Mouse (Mus musculus): Measurements from ENCODE around the gene Secisbp2.
"Not testable (repeated sequence)": the region's sequence is repeated elsewhere in the genome, so short reads cannot be mapped to it uniquely, and the experiment has no call there.

Secisbp2 gene

DNA sequence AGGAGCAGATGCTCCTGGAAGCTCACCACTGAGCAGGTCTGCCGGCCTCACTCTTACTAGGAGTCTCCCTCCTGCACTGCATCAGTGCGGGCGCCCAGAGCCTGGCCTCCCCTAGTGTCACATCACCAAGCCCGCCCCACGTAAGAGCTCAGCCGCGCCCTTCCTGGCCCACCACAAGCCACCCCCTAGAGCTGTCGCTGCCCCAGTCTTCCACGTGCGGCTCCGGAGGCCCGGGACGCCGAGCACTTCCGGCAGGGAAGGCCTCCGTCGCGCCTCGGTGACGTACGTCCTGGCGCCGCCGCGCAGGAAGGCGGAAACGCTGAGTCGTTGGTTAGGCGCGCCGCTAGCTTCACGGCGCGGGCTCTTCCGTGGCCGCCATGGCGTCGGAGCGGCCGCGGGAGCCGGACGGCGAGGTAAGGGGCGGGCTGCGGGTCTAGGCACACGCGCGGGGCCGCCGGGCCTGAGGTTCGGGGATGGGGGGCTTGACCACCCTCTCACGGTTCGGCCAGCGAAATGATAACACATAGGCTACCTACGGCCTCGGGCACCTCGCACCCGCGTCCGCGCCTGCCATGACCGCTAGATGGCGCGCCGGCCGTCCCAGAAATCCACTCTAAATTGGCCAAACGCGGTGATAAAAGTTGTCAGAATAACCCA, at the start of gene Secisbp2:
Secisbp2 (plus strand) TSS at position 290 of the 657 bp plus-strand sequence.
- peak; percentile 90 for DNase-seq (ENCODE audit: low read depth, low spot score)

DNA sequence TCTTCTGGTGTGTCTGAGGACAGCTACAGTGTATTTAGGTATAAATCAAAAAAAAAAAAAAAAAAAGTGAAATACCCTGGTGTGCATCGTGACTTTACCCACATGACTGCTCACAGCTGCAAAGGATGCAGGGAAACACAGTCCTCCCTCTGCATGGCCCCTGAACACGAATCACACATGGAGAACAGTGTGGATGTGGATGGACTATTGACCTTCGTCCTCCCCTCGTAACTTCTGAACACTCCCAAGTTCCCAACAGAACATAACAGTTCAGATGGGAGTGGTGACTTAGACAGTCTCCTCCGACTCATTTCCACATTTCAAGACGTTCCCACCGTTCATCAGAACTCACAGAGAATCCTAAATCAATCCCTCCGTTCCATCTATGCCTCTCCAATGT, 48.7 kb upstream of the Secisbp2 start:
- no peak for DNase-seq (ENCODE audit: low read depth, low spot score)

DNA sequence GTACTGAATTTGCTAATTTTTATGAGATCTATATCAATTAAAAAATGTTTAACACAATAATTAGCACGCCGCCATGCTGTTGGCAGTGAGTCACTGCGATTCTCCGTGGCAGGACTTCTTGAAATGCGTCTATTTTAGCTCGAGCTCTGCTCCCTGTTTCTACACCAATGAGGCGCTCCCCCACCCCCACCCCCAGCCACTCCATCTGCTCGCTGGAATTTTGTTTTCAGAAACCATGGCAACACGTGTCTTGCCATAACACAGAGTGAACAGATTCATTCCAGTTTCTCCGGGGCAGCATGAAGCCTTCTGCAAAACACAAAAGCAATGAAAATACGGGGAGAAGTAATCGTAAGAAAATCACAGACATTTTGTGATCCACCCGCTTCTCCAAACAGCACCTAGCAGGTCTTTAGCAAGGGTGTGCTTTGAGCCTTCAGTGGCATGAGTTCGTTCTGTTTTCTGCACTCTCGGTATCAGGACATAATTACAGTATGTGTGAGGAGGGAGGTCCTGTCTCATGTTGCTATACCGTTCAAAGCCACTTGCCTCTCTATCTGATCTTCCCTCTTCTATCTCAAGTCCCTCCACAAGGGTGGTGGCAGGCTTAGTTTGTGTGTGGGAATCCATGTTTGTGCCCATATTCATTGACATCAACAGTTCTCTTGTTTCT, 48.1 kb upstream of the Secisbp2 start:
- DNase-seq (ENCODE audit: low read depth, low spot score): no peak

DNA sequence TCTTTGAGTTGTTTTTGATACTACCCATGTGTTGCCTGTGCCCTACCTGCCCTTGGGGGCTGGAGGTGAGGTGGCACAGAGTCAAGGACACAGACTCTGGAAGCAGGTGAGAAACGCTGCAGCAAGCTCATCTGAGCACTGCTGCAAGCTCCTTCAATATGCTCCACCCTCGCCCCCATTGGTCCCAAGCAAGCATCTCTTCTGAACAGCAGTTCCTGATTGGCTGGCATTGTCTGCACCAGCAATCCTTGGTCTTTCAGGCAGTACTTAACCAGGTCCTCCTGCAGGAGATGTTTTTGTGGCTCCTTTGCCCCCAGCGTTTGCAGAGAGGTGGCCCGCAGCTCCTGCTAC, 47.6 kb upstream of the Secisbp2 start:
- no peak for DNase-seq (ENCODE audit: low read depth, low spot score)

DNA sequence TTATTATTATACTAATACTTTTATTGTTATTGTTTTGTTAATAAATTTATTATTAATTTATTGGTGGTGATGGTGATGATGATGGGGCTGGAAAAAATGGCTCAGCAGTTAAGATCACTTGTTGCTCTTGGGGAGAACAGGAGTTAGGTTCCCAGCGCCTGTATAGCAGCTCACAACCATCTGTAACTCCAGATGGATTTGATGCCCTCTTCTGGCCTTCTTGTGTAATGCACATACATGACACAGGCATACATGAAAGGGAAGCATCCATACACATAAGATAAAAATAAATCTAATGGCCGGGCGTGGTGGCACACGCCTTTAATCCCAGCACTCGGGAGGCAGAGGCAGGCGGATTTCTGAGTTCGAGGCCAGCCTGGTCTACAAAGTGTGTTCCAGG, 42.3 kb upstream of the Secisbp2 start:
- no peak for DNase-seq (ENCODE audit: low read depth, low spot score)

DNA sequence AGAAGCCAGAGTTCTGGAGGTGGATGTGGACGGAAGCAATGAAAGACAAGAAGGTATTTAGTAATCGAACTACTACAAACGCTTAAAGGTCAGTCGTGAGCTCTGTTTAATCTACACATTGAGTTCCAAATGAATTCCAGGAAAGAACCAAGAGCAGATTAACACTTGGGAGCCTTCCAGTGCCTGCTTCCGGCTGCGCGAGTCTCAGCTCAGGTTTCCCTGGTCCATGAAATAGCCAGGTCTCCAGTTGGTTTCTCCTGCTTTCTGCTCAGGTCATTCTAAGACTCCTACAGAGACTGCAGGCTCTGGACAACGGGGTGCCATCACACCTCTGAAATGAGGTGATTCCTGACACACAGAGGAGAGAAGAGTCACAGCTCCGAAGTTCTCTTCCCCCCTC, 40.4 kb upstream of the Secisbp2 start:
- no peak for DNase-seq (ENCODE audit: low read depth, low spot score)

DNA sequence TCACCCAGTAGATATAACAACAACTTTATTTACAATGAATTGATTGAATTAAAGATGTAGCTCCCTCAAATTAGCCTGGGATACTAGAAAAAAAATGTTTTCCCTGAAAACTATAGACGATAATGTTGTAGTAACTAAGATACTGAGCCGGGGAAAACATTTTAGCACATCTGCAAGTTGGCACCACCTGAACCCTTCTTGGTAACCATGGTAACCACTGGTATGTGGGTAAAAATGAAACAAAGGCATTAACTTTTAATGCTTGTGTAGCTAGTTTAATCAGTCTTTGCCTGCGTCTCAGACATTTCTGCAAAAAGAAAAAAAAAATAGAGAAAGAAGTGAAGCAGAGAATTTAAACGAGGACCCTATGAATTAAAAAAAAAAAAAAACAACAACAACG, 40.0 kb upstream of the Secisbp2 start:
- no peak for DNase-seq (ENCODE audit: low read depth, low spot score)

DNA sequence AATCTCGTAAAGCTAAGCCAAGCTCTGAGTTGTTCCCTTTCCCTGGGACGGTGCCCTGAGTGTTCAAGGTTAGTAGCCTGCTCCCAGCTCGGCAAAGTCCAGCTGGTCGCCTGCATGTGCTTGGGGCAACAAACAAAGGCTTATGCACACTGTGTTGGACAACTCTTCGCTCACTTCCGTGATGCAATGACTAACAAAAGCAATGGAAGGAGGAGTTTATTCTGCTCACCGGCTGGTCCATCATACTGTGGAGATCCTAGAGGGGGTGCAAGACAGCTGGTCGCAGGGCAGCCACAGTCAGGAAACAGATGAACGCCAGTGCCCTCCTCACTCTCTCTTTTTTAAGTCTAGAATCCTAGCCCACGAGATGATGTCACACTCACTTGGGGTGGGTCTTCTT, 35.7 kb upstream of the Secisbp2 start:
- DNase-seq (ENCODE audit: low read depth, low spot score): no peak

DNA sequence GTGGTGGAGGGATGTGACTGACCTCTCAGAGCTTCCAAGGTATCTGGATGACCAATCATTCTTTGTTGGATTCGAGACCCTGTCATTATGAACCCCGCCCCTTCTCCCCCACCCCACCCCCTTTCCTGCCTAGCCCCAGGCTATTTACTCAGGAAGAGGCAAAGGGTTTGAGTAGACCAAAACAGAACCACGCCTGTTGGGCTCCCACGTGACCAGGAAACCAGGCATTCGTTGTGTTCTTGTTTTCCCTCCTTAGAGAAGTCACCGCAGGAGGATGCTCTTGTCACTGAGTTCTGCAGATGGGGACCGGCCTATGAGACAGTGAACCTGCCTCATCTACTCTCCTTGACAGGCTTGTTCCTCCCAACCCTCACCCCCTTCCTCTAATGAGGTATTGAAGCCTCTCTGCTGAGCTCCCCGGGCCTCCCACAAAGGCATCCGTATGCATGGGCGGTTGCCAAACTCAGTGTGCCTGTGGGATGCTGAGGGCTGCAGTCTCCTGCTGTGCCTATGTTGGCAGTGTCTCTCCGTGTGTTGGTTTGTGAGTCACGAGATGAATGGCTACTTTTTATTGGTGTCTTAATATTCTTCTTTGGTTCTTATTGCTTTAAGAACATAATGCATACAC, 35.0 kb upstream of the Secisbp2 start:
- DNase-seq (ENCODE audit: low read depth, low spot score): no peak

DNA sequence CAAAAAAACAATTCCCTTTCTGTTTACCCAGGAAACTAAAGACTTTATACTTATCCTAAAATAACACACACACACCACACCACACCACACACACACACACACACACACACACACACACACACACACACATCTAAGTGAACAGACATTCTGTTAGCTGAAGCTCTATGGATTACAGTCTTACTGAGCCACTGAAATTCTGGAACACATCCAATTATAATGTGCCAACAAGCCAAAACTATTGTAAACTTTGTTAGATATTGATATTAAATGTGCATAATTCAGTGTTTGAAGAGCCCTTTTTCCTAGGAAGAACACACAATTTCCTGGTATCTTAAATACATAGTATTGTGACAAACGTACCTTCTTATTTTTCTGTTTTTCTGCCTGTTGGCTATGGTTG, 34.2 kb upstream of the Secisbp2 start:
- DNase-seq (ENCODE audit: low read depth, low spot score): no peak

DNA sequence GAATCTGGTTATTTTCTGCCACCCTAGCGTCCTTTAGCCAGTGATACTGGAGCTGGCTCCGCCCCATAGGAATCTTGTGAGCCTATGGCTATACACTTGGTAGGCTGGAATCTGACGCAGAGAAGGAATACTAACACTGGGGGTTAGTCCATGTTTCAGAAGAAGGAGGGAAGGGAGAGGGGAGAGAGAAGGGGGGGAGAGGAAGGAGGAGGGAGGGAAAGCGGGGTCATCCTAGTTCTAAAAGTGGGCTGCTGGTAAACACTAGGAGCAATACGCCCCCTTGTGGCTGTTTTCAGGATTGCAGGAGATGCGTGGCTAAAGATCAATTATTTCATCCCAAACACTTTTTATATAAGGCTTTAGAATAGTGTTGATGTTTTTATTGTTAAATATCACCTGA, 33.6 kb upstream of the Secisbp2 start:
- DNase-seq (ENCODE audit: low read depth, low spot score): peak; percentile 38

DNA sequence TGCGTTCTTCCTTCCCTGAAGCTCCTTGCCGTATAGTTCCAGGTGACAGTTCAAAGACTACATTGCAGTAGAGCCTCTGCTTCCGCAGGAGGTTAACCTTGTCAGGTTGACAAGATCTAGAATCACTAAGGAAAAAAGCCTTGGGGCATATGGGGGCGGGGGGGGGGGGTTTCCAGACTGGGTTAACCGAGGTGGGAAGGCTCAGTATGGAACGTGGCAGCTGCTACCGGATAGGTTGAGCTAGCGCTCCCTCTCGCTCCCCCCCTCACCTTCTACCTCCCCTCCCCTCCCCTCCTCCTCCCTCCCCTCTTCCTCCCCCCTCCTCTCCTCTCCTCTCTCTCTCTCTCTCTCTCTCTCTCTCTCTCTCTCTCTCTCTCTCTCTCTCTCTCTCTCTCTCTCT, 32.9 kb upstream of the Secisbp2 start:
- no peak for DNase-seq (ENCODE audit: low read depth, low spot score)

DNA sequence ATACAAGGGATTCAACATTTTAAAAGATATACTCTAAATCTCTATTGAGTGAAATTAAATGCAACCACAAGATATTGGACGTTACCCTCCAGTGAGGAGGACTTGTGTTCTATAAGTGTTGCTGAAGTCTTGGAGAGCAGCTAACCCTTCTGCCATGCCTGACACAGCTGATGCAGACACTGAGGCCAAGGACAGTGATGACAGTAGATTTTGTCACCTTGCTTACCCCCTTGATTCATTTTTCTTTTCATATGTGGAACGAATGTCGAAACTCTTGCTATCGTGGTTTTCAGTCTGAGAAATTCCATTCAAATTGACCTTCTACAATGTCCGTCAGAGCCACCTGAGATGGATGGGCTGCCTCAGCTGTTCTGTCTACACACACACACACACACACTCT, 28.9 kb upstream of the Secisbp2 start:
- DNase-seq (ENCODE audit: low read depth, low spot score): no peak

DNA sequence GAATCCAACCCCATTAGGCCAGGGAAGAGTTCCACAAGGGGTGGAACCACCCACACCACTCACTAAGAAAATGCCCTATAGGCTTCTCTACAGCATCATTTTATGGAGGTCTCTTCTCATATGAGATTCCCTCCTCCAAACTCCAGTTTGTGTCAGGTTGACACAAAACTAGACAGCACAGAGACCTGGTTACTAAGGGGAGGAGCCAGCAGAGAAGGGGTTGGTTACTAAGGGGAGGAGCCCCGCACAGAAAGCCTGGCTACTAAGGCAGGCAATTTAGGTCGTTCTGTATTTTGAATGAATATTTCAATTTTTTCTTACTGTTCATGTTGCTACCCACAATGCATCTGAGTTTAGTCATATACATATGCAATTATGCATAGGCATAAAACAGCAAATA, 27.8 kb upstream of the Secisbp2 start:
- no peak for DNase-seq (ENCODE audit: low read depth, low spot score)

DNA sequence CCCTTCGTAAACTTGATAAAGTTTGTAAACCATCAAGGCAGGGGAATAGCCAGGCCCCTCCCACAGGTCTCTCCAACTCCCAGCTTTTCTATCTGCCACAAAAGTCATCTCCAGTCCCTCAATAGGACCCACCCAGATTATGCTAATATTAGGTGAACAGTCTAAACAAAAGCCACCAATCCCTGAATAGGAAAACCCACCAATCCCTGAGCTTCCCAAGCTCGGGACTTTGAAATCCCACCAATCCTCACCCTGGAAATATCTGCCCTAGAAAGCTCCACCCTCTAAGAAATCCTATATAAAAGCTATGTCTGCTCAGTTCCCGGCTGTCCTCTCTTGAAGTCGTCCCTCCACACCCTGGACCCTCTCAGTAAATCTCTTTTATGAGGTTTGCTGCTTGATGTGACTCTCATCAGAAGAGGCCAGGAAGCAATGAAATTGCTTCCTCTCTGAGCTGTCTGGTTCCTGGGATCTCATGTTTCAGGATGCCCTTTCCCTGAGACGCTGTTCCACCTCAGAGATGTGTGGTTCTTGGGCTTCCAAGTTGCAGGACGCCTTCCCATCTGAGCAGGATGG, 23.1 kb upstream of the Secisbp2 start:
- DNase-seq (ENCODE audit: low read depth, low spot score): no peak

DNA sequence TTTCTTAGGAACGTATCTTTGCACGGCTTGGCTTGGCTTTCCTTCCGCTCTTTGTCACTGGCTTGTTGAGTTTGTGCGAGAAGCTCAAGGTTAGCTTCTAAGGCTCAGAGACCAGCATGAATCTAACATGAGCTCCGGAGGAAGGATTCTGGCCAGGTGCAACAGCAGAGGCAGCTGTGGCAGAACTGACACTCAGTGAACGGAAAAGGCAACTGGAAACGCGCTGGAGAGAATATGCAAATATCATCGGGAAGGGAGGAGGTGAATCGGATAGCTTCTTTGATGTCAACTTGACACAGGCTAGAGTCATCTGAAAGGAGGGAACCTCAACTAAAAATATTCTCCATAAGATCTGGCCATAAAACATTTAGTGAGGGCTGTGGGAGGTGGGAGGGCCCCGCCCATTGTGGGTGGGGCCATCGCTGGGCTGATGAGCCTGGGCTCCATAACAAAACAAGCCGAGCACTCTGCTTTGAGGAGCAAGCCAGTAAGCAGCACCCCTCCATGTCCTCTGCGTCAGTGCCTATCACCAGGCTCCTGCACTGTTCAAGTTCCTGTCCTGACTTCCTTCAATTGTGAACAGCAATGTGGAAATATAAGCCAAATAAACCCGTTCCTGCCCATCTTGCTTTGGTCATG, 20.0 kb upstream of the Secisbp2 start:
- no peak for DNase-seq (ENCODE audit: low read depth, low spot score)

DNA sequence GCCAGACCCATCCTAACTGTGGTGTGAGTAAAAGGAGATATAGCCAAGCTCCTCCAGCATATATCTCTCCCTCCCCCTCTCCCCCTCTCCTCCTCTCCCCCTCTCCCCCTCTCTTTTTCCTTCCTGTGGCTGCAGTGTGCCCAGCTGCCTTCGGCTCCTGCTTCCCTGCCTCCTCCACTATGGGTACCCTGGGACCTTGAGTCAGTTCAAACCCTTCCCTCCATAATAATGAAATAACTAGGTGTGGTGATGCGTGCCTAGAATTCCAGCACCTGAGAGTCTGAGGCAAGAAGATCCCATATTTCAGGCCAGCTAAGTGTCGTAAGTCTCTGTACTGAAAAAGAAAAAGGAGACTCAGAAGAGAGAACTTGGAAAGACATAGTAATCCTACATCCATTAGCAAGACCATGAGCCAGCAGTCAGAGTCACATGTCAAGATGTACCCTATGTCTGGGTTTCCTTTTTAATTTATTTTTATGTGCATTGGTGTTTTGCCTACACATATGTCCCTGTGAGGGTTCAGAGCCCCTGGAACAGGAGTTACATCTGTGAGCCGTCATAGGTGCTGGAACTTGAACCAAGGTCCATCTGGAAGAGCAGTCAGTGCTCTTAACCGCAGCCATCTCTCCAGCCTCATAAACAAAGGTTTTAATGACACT, 18.8 kb upstream of the Secisbp2 start:
- DNase-seq (ENCODE audit: low read depth, low spot score): no peak

DNA sequence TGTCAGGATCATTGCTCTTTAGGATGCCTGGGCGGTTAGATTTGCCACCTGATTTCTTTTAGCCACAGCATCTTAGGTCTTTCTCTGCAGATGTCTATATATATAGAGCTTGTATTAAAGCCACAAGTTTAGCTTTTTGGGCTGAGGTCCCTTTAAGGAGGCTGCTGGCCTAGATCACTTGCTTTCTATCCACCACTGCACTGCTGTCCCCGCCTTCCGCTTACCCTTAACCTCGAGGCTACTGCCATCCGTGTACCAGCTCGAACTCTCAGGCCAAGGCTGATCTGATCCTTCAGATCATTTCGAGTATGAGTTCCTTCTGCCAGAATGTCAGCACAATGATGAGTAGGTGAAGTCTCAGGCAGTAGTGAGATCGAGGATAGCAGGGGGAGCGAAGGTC, 16.1 kb upstream of the Secisbp2 start:
- DNase-seq (ENCODE audit: low read depth, low spot score): not testable (repeated sequence)

DNA sequence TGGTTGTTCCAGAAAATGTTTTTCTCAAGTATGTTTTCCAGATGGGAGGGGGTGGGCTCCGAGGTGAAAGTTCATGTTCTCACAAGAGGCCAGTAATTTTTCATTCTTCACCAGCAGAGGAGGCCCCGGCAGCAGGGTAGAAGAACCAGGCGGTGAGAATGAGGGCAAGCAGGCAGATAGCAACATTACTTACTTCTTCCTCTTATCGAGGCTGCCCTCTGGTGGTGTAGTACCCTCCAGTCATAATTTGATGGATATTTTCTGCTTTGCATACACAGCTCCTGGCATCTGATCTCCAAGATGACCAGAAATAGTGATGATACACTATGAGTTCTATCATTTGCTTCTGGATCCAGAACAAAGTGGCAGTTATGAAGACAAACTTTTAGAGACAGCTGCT, 12.5 kb upstream of the Secisbp2 start:
- no peak for DNase-seq (ENCODE audit: low read depth, low spot score)

DNA sequence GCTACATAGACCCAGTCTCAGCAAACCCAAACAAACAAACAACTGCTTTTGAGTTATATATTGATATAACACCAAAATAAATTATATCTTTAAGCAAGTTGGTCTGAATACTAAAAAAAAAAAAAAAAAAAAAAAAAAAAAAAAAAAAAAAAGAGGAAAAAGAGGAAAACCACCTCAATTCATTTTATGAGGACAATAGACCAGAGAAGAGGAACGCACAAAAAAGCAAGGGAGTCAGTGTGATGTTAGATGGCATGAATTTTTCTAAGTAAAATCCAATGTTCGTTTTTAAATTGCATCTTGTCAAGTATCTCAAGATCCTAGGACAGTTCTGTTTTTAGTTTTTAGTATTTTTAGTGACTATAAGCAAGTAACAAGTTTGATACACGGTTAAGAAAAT, 10.1 kb upstream of the Secisbp2 start:
- DNase-seq (ENCODE audit: low read depth, low spot score): no peak

DNA sequence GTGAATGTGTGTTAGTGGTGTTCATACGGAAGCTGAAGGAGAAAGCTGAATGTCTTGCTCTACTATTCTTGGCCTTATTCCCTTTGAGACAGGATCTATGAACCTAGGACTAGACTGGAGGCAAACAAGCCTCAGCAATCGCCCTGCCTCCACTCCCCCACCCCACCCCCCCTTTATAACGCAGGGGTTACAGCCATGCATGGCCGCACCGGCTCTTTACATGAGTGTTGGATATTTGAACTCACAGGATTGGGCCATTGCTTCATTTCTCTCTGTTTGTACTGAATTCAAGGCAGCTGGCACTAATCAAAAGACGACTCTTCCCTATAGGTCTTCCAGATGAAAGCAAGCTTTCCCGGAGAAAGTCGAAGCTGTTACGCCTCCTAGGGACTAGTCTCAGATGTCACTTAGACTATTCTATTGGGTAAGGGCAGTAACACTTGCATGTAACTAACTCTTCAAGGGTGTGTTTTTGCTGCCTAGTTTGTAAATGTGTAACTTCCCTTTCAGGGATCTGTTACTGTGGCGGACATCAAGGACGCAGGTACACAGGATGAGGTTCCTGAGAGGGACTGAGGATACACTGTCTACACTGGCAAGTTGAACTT, 9.2 kb upstream of the Secisbp2 start:
- DNase-seq (ENCODE audit: low read depth, low spot score): no peak

Measured in retina, postnatal 7 days (tissue).